Mouse (Mus musculus) E14TG2a.4 (cell line): ENCODE data around the gene Slc22a20.

Experiments used
- CTCF ChIP-seq: conservative IDR thresholded peaks from 2 replicates; pipeline ENCODE4 v1.5.1; 2014; ENCODE audit warnings: low read length
- NANOG ChIP-seq: IDR thresholded peaks from 2 replicates; pipeline ENCODE4 v1.6.1; 2014; ENCODE audit warnings: borderline replicate concordance, low read length, mixed read lengths

DNA sequence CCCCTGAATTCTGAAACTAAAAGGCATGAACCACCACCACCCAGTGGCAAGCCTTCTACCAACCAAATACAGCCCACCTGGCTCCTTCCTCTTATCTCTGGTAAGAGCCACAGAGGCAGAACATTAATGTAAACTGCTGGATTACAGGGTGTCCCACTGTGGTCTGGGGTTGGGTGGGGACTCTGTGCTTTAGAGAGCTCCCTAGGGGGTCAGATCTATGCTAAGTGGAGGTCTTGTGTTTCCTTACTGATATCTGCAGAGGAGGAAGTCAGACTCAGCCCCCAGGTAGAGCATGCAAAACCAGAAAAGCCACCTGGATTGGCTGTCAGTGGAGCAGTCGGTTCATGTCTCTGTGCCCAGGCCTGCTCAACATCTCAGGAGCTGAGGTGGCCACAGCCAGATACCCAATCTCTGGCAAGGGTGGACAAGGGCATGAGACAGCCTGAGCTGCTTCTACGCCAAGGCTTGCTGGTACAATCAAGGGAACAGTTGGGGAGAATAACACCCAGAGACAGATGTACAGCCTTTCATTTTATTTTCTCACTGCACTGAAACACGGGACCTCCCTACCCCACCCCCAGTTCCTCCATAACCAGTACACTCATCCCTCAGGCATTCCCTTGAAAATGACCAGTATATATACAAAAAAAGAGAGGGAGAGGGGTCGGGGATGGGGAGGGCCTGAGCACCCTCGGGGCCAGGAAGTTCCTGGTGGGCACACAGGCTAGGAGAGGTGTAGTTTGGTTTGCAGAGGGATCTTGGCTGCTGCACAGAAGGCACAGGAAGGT is 2.3 kb upstream of the Slc22a20 start:
- TF ChIP-seq CTCF (no peak), NANOG (no peak)
